Mouse (Mus musculus): ENCODE data around the gene Kcnh1. TPM values are rescaled to one million over a fixed set of nuclear protein-coding genes. Genes with fewer than 3 reads are reported as not detected.

Kcnh1 gene
- polyA plus RNA-seq, 1 experiment: 30.9 TPM

DNA sequence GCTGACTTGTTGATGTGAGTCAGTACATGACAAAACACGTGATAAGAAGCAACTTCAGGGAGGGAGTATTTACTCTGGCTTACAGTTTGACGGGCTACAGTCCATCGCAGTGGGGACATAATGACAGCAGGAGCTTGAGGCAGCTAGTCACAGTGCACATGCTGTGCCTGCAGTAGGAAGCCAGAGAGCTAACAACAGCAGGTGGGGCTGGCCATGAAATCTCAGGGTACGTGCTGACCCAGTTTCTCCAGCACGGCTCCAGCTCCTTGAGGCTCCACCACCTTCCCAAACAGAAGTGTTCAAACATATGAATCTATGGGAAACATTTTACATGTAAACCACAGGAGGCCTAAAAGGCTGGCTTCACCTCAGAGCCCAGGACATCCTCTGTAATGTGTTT lies 216.0 kb downstream of the Kcnh1 start:
- Histone ChIP-seq H3K4me3 (ENCODE audit: insufficient read depth, low read length) (no peak overlapping the region), H3K27ac (ENCODE audit: insufficient read depth, low read length) (no peak overlapping the region), H3K4me1 (ENCODE audit: control insufficient read depth, insufficient read depth, low read length) (no peaks in the 10 kb centered on the region)
- TF ChIP-seq POLR2A (IDR thresholded peaks at IDR 0.05; ENCODE audit: extremely low read depth, insufficient read depth, low read length) (no peak), CTCF (IDR thresholded peaks at IDR 0.05; ENCODE audit: extremely low read depth, insufficient read depth, low read length) (no peak)

- Histone ChIP-seq H3K4me1 (ENCODE audit: control insufficient read depth, insufficient read depth, low read length) (peaks cover 10% of the 10 kb centered on the region), H3K4me3 (ENCODE audit: insufficient read depth, low read length) (no peak overlapping the region), H3K27ac (ENCODE audit: insufficient read depth, low read length) (no peak overlapping the region)
- TF ChIP-seq CTCF (IDR thresholded peaks at IDR 0.05; ENCODE audit: extremely low read depth, insufficient read depth, low read length) (no peak), POLR2A (IDR thresholded peaks at IDR 0.05; ENCODE audit: extremely low read depth, insufficient read depth, low read length) (no peak)
These were observed 225.2 kb downstream of the Kcnh1 start for GRCm38 (mm10) chr1:192415813-192416212.

- Histone ChIP-seq H3K27ac (ENCODE audit: insufficient read depth, low read length) (no peak overlapping the region), H3K4me1 (ENCODE audit: control insufficient read depth, insufficient read depth, low read length) (peaks cover 12% of the 10 kb centered on the region), H3K4me3 (ENCODE audit: insufficient read depth, low read length) (no peak overlapping the region)
- TF ChIP-seq POLR2A (IDR thresholded peaks at IDR 0.05; ENCODE audit: extremely low read depth, insufficient read depth, low read length) (no peak), CTCF (IDR thresholded peaks at IDR 0.05; ENCODE audit: extremely low read depth, insufficient read depth, low read length) (no peak)
These were observed 225.8 kb downstream of the Kcnh1 start for GRCm38 (mm10) chr1:192416241-192416821.

DNA sequence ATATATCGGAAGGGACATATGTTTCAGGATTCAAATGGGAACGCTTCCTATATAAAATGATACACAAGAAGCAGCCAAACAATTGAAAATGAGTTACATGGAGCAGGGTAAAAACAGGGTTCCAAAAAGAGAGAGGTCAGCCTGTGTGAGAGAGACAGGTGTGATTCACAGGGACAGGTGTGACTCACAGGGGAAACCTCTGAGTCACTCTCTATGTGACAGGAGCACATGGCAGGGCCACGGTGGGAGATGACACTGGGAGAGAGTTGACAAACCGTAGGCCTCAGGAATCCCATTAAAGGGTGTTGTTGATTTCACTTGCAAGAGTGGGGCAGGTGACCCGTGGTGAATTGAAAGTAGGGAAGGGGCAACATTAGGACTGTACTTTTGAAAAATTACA lies 228.6 kb downstream of the Kcnh1 start:
- H3K4me1 ChIP-seq (ENCODE audit: control insufficient read depth, insufficient read depth, low read length): peaks cover 17% of the 10 kb centered on the region
- no peak for TF ChIP-seq POLR2A (IDR thresholded peaks at IDR 0.05; ENCODE audit: extremely low read depth, insufficient read depth, low read length)
- TF ChIP-seq CTCF (IDR thresholded peaks at IDR 0.05; ENCODE audit: extremely low read depth, insufficient read depth, low read length): no peak
- H3K4me3 ChIP-seq (ENCODE audit: insufficient read depth, low read length): no peak overlapping the region
- no peak overlapping the region for H3K27ac ChIP-seq (ENCODE audit: insufficient read depth, low read length)

DNA sequence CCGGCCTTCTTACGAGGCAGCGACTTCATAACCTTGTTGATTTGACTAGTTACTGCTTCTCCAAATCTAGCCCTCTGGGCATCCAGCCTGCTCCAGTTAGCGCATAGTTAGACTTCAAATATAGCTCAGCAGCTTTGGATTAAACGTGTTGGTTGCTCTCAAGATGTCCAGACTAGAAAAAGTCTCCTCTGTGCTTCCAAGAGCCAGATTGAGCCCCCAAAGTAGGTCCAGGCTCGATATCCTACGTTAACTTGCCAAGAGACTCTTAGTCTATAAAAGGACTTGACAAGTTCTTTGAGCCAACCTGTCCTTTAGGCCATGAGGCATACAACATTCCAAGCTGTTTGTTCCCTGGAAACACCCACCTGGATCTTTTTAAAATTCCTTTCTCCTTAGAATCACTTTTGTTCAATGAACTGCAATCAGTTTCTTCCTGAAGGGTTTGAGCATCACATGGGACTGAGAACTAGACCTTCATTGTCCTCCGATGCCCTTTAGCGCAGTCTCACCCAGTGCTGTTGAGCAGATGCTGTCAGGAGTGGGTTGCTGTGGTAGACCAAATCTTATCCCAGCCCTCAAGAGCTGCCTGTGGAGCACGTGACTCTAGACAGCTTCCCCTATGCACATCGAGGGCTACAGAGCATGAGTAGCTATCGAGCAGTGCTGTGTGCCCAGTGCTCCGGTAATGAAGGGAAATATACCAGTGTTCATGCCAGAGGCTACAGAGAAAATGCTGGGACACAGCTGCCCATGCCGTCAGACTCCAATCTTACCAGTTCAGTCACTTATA lies 231.0 kb downstream of the Kcnh1 start:
- no peak for TF ChIP-seq POLR2A (IDR thresholded peaks at IDR 0.05; ENCODE audit: extremely low read depth, insufficient read depth, low read length)
- H3K27ac ChIP-seq (ENCODE audit: insufficient read depth, low read length): 0 out of 2 replicates have a peak overlapping the region, but pooled peaks have one; percentile 52
- no peak overlapping the region for H3K4me3 ChIP-seq (ENCODE audit: insufficient read depth, low read length)
- H3K4me1 ChIP-seq (ENCODE audit: control insufficient read depth, insufficient read depth, low read length): peaks cover 9% of the 10 kb centered on the region

GRCm38 (mm10) chr1:192431423-192431822 lies 240.8 kb downstream of the Kcnh1 start:
- Histone ChIP-seq H3K4me1 (ENCODE audit: control insufficient read depth, insufficient read depth, low read length) (no peaks in the 10 kb centered on the region), H3K27ac (ENCODE audit: insufficient read depth, low read length) (no peak overlapping the region), H3K4me3 (ENCODE audit: insufficient read depth, low read length) (no peak overlapping the region)
- no peak for TF ChIP-seq CTCF (IDR thresholded peaks at IDR 0.05; ENCODE audit: extremely low read depth, insufficient read depth, low read length)
- TF ChIP-seq POLR2A (IDR thresholded peaks at IDR 0.05; ENCODE audit: extremely low read depth, insufficient read depth, low read length): no peak

DNA sequence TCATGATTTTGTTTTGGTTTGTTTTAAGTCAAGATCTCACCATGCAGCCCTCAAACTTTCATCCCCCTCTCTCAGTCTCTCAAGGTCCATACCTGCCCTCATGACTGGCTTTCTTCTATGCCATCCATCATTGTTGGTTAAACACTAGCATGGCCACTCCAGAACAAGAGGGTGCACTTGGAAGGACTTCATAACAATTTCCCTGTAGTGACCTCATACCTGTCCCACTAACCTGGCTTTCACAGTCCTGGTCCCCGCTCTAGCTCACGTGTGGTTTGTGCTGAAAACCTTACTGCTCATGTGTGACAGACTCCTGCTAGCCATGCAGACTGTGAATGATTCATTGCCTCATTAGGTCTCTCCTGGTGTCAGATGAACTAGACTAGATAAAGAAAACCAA lies 244.9 kb downstream of the Kcnh1 start:
- TF ChIP-seq CTCF (IDR thresholded peaks at IDR 0.05; ENCODE audit: extremely low read depth, insufficient read depth, low read length) (no peak), POLR2A (IDR thresholded peaks at IDR 0.05; ENCODE audit: extremely low read depth, insufficient read depth, low read length) (no peak)
- H3K27ac ChIP-seq (ENCODE audit: insufficient read depth, low read length): no peak overlapping the region

DNA sequence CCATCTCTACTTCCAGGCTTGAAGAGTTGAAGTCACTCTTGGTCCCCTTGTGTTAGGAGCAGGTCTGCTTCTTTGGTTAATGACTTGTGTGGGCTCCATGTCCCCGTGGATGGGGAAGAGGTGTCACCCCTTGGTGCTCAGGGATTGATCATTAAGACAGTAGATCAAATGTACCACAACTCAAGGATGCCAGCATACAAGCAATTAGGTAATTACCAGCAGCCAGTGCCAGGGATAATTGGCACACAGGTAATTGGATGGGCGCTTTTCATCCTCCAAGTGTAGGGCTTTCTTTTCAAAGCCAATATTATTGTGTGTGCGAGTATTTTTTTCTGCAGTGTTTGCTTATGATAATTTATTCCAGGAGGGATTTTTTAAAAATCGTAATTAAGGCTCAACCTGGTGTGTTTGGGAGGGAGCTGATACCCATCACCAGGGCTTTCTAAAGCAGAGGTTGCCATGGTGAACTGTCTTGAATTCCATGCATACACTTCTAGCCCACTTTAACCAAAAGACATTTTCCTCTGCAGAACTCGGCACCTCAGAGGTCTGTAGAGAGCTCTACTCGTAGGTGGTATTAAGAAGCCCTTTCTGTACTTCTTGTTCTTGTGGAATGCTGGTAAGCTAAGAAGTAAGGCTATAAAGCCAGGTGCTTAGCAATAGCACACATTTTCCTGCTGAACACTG lies 248.7 kb downstream of the Kcnh1 start:
- Histone ChIP-seq H3K27ac (ENCODE audit: insufficient read depth, low read length) (no peak overlapping the region), H3K4me1 (ENCODE audit: control insufficient read depth, insufficient read depth, low read length) (peaks cover 7% of the 10 kb centered on the region), H3K4me3 (ENCODE audit: insufficient read depth, low read length) (no peak overlapping the region)
- TF ChIP-seq CTCF (IDR thresholded peaks at IDR 0.05; ENCODE audit: extremely low read depth, insufficient read depth, low read length): no peak
- no peak for TF ChIP-seq POLR2A (IDR thresholded peaks at IDR 0.05; ENCODE audit: extremely low read depth, insufficient read depth, low read length)

More for the DNA sequence above, 244.9 kb downstream of the Kcnh1 start:
- Histone ChIP-seq H3K4me3 (ENCODE audit: insufficient read depth, low read length) (no peak overlapping the region), H3K4me1 (ENCODE audit: control insufficient read depth, insufficient read depth, low read length) (peaks cover 4% of the 10 kb centered on the region; the same call in 1 of the 2 replicates)

GRCm38 (mm10) chr1:192442772-192443445 lies 252.3 kb downstream of the Kcnh1 start:
- no peak overlapping the region for H3K27ac ChIP-seq (ENCODE audit: insufficient read depth, low read length)
- peaks cover 10% of the 10 kb centered on the region for H3K4me1 ChIP-seq (ENCODE audit: control insufficient read depth, insufficient read depth, low read length)
- no peak overlapping the region for H3K4me3 ChIP-seq (ENCODE audit: insufficient read depth, low read length)
- no peak for TF ChIP-seq CTCF (IDR thresholded peaks at IDR 0.05; ENCODE audit: extremely low read depth, insufficient read depth, low read length)
- TF ChIP-seq POLR2A (IDR thresholded peaks at IDR 0.05; ENCODE audit: extremely low read depth, insufficient read depth, low read length): no peak
